Mouse (Mus musculus) right cerebral cortex, postnatal 4 days (tissue): ENCODE results near the gene Sipa1l3.
A peak's percentile ranks its signal among the peaks of the same experiment; 100 is the strongest.

ENCODE experiments used
- DNase-seq: peaks from one replicate; pipeline ENCODE4 v3.0.0-alpha.2; 2022

The Sipa1l3 gene

DNA sequence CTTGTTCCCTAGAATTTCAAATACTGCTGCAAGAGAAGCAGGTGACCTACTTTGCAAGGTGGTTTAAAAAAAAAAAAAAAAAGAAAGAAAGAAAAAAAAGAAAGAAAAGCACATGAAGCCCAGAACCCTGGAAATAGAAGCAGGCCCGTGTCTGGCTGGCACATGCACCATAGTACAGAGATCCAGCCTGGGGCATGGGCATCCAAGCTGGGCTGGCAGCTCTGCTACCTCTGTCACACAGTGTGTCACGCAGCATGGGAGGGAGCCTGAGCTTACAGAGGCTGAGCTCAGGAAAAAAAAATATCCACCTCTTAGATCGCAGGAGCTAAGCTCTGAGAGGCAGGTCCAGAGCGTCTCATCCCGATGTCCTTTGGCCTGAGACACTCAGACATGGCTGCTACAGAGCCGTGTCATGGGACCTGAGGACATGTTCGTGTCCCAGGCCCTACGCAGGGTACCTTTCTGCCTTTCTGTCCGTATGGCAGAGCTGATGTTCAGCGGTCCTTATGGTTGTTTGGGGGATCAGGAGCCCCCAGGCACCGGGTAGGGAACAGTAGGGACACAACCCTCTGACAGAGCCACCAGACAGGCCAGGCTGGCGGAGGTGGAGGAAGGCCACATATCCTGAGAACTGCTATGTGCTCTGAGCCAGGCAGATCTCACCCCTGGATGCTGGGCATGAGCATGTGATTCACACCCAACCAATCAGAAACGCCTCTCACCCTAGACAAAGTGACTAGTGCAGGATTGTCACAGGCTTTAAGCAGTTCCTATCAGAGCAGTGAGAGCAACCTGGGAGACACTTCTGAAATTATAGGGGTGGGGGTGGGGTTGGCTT, 151.1 kb downstream of the Sipa1l3 start:
- no peak for DNase-seq

DNA sequence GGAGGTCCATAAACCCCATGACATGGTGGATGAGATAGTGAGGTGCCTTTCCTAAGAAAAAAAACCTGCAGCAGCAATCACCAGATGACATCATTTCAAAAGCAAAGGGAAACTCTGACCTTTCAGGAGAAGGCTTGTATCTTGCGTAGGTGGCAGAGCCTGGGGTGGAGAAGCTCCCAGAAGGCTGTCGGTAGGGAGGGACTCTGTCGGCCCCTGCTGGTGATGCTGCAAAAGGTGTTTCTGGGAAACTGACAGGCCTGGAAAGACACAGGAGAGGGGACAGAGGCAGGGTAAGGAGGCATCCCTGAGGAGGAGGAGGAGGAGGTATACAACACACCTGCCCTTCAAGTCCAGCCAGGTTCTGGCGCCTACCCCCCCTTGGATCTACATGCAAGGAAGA, 154.4 kb downstream of the Sipa1l3 start:
- peak; percentile 63 for DNase-seq

DNA sequence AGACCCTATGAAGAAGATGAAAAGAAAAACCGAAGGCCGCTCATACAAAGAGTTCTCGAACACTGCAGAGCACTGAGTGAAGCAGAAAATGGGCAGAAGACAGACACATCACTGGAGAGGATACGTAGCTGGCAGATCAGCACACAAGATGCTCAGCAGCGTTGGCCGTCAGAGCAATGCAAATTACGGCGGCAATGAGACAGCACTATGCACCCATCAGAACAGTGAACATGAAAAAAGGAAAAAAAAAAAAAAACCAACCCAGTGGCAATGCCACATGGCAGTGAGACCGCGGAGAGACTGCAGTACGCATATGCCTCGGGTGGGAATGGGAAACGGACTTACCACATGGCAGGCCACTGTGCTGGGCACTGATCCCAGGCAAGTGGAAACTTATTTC, 156.9 kb downstream of the Sipa1l3 start:
- peak; percentile 47 for DNase-seq

DNA sequence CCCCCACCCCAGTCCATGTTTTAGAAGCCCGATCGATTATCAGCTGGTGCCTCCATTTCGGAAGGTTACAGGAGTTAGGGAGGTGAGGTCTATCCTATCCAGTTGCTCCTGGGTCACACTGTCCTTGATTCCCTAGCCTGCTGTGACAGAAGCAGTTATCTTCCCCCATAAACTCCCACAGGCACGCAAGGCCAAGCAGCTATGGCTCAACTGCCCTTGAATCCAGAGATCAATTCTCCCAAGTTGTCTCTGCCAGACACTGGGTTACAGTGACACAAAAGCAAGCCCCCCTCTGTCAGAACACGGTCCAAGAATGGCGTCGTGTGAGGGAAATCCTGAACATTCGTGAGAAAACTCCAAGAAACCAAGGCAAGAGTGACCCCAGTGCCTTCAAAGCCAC, 163.0 kb downstream of the Sipa1l3 start:
- no peak for DNase-seq

DNA sequence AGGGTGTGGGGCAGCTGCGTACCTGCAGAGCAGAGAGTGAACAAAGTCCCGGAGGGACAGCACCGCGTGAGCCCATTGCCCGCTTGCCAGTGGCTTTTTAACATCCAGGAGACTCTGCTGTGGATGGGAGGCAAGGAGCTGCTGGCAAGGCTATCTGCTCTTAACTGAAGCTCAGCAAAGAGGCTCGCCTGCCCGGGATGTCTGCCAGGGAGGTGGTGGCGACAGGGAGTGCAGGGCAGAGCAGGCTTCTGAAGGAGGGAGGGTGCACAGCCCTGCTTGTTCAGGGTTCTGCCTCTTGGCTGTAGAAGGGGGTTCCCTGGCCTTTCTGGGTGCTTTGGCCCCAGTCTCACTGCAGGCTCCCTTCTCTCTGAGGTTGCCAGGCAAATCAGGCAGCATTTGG, 164.3 kb downstream of the Sipa1l3 start:
- DNase-seq, result peak; percentile 73

DNA sequence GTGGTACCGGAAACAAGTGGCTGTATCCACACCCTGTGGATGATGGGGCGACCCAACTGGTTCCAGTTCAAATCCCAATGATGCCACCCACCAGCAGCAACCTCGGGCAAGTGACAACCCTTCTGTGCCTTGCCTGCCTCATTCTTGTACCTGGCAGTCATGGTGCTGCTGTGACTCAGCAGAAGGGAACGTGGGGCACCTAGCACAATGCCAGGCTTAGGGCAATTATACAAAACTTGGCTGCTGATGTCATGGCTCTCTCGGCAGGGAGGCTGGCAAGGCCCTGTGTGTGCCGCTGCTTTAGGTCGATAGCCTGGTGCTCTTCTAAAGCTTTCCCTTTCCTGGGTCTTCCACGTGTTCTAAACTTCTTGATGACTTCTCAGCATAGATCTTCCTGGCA, 166.2 kb downstream of the Sipa1l3 start:
- DNase-seq, result no peak

DNA sequence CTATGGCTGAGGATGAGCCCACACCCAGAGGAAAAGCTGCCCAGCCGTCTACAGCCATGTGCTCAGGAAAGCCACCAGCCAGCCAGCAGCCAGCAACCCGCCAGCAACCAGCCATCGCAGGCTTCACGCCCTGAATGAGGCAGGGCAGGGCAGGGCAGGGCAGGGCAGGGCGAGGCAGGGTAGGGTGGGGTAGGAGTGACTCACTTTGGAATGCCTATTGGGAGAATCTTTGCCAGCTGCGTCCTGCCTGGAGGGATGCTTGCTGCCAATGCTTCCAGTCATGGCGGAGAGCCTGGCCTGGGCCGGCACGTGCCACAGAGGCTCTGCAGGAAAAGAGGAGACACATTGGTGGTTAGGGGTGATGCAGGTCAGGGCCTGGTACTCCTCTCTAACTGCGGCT, 168.0 kb downstream of the Sipa1l3 start:
- DNase-seq, result no peak

DNA sequence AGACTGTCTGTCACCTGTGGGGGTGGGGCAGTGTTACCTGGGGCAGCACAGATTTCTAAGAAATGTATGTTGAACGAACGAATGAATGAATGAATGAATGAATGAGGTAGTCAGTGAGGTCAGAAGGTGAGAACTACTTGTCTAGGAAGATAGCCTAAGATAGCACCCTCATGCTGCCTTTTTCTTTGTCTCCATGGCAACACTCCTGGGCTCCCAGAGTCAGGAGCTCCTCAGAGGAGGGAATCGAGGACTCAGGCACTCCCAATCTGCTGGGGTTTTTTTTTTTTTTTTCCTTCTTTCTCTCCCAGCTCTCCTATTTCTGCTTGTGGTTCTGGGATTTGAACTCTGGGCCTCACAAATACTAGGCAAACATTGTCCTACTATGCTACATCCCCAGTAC, 172.2 kb downstream of the Sipa1l3 start:
- DNase-seq, result no peak

DNA sequence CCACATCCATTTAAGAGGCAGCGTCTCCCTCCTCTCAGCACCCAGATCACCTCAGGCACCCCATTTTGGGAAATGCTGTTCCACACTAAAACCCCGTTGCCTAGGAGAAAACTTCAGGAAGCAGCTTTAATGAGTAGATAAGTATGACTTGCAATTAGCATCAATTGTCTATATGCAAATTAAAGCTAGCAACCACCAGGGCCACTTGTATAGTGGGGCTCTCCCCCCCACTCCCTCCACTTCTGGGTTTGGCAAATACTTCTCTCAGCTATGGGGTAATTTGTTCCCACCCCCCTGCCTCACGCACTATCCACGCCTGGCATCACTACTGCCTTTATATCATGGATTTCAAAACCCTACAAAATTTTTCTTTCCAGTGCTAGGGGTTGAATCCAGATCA, 172.9 kb downstream of the Sipa1l3 start:
- DNase-seq, result no peak

DNA sequence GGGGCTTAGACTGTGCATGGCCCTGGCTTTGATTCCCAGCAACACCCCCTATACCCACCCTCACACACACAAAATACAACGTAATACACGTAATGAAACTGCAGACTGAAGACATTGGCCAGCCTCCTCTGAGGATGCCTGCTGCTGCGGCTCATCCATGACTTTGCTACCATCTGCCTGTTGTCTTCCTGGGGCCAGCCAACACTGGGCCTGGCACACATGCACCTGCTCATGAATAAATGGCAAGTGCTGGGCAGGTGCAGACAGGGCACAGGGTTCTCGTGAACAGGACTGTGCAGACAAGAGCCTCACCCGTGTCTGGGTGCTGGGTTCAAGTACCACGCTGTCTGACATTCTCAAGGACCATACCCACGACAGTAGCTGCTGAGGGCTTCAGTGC, 174.7 kb downstream of the Sipa1l3 start:
- no peak for DNase-seq

DNA sequence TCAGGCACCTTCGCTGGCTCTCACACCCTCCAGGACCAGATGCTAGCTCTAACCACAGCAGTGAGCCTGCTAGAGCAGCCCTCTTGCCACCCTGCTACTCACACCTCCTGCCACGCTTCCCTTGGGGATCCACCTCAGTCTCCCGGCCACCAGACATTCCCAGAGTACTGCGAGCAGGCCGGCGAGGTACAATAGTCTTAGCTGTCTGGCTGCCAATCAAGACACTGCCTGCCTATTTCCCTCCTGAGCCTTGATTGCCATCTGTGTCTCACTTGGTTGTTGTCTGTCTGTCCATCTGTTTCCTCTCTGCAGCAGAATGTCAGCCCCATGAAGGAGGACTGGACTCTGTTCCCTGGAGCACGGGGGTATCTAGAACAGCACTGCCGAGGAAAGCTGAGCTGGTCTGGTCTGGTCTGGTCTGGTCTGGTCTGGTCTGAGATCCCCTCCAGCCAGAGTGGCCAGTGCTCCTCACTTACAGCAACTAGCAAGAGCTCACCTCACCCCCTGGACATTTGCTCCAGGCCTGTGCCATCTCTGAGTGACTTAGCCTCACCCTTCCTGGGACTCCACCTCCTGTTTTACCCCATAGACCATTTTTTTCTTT, 175.8 kb downstream of the Sipa1l3 start:
- DNase-seq, result no peak

DNA sequence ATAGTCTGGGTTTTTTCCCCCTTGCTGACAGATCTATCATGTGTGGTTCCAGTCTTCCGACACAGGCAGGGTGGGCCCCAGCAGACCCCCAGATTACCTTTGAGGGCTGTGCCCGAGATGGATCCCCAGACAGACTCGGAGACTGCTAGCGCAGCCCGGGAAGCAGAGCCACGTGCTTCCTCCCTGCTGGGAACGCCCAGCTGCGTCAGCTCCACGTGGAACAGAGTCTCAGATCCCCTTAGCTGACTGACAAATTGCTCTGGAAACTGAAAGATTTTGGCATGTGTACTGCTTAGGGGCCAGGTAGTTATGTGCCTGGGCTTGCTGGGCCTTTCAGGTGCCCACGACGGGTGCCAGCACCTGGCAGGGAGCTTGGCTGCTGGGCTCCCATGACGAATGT, 176.7 kb downstream of the Sipa1l3 start:
- DNase-seq, result peak; percentile 47

DNA sequence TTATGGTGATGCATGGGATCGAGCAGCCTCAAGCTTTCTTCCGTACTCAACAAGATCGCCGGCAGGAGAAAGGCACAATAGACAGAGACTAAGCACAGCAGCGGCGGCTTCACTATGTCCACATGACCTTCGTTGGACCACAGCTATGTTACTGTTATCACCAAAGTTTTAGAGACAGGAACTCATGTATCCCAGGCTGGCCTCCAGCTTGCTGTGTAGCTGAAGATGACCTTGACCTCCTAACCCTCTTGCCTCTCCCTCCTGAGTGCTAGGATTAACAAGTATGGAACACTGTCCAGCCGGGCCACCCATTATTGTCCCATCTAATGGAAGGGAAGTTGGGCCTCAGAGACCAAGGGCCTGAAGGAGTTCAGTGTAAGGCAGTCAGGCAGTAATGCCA, 177.6 kb downstream of the Sipa1l3 start:
- DNase-seq, result no peak

DNA sequence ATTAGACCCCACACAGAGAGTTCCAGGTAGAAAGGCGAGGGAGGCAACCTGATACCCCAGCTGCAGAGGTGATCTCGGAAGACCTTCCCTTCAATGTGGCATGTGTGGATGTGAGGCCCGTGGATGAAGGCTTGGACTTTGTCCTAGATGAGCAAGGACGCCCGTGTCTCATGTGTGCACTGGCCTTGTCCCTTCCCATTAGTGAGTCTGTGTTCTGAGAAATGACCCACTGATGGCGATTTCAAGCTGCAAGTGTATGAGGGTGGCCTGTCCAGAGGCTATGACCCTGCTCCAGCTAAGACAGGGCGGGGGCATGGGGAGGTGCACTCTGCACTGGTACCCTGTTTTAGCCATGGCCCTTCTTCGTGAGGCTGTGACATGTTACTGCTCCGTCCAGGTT, 178.2 kb downstream of the Sipa1l3 start:
- DNase-seq, result no peak

DNA sequence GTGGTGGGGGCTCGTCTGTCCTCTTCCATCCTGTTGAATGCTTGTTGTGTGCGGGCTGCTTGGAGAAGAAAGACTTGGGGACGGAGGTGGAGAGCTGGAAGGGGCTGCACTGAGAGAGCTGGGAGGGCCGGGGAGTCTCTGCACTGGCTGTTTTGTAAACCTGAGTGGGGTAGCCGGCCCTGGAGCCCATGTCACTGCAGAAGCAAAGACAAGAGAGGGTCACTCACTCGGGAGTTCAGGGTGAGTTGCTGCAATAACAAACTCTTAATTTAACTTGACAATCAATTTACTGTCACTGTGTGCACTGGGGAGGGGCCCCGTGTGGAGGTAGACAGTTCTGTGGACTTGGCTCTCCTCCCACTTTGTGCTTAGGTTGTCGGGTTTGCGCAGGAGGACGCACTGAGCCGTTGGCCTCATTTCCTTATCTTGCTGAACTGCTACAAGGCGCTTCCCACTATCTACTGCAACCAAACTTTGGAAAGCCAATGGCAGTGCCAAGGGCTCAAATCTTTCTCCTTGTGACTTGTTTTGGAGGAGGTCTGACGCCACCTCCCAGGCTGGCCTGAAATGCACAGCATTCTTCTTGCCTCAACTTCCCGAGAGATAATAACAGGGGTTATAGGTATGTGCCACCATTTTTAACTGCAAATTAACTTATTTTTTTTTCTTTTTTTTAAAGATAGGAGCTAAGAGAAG, 179.3 kb downstream of the Sipa1l3 start:
- DNase-seq, result no peak

DNA sequence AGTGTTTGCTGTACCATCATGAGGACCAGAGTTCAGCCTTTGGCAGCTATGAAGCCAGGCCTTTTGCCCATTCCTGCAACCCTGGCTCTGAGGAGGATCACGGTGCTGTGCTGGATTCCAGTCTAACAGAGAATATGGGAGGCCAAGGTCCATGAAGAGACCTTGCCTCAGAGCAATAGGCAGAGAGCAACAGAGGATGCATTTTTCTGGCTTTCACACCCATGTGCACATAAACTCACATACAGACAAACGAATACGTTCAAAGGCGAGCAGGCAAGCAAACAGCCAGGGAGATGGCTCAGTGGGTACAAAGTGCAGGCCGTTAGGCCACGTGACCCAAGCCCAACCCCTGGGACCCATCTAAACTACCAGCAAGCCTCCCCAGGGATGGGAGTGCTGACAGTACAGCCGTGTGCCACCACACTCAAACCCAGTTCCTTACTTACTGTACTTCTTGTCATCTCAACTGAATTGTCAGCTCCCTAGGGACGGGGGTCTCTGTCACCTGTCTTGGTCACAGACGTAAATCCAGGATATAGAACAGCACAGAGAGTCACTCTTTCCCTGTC, 180.0 kb downstream of the Sipa1l3 start:
- DNase-seq, result no peak

DNA sequence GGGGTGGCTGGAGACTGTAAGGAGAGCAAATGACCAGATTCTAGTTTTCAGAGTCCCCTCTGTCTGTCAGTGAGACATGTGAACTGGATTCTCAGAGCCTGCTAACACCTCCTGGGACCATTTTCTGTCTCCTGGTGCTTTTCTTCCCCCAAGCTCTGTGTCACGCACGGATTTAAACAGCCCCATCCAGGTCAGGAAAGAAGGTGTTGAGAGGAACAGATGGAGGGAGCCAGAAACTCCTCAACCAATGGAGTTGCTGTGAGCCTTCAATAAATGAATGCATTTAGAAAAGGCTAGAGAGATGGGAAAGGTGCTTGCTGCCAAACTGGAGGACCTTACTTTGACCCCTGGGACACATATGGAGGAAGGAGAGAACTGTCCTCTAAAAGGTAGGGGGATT, 180.7 kb downstream of the Sipa1l3 start:
- no peak for DNase-seq

DNA sequence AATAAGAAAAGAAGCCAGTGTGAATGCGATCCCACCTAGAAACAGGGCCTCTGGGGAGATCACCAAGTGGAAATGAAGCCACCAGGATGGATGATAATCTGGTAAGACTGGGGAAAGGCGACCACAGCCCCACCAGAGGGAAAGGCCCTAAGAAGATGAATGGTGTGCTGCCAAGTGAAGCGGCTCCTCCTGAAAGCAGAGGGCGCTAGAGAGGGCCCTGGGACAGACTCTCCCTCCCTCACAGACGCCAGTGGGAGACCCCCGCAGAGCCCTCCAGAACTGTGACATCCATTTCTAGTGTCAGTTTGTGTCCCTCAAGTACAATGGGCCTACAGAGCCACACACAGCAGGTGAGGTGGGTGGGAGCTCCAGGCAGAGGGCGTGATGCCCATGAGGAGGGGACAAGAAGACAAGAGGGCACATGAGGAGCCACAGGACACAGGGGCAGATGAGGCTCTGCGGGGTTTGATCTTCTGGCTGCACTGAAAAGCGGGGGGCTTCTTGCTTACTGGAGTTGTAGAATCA, 181.6 kb downstream of the Sipa1l3 start:
- DNase-seq, result no peak

DNA sequence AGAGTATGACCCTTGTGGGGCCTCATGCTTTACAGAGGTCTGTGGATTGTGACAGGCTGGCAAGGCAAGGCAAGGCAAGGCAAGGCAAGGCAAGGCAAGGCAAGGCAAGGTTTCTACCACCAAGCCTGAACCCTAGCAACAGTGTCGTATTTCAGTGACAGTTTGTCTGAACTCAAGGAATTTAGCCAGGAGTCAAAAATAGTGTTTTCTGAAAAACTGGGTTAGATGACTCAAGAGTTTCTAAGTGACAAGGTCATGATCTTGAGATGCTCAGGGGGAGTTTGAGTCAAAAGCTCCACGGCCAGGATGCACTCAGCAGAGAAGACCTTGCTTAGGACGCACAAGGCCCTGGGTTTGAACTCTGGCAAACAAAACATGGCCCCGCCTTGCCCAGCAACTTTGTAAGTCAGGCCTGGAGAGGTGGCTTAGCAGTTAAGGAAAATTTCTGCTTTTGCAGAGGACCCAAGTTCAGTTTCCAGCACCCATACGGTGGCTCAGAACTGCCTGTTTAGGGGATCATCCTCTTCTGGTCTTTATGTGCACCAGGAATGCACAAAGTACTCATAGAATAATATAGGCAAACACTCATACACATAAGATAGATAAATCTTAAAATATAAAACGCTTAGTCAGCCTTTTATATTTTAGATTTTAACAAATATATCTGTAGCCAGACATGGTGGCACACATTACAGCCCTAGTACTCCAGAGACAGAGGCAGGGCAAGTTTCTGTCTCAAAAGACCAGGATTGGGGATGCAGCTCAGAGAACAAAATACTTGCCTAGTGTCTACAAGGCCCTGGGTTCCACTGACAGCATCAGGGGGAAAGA, 182.4 kb downstream of the Sipa1l3 start:
- DNase-seq, result no peak

DNA sequence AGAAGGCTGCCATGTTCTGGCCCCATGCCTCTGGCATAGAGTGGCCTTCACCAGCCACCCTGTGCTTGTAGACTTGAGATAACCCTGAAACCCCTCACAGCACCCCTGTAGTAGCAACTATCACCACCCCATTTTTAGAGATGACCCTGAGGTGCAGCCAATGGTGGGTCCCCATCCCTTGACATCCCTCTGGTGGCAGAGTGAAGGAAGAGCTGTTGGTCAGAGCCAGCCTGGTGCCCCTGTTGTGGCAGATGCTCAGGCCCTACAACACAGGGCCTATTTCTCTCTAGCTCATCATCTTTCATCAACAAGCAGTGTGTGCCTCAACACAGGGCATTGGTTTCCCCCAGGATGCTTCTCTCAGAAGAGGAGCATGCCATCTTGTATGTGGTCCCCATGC, 183.2 kb downstream of the Sipa1l3 start:
- DNase-seq, result no peak

DNA sequence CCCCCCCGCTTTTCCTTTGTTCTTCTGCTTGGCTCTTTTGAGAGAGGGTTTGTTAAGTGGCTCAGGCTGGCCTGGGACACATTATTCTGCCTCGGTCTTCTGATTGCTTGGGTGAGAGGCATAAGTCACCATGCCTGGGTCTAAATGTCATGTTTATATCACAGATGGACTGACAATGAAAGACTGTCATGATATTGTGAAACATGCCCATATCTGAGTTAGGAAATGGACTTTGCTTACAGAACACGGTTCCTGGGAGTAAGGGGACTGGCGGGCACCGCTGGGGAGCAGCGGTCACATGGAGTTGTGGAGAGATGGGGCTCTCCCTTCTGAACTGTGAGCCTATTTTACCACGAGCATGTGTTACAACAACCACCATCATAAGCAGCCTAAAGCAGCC, 184.3 kb downstream of the Sipa1l3 start:
- no peak for DNase-seq

DNA sequence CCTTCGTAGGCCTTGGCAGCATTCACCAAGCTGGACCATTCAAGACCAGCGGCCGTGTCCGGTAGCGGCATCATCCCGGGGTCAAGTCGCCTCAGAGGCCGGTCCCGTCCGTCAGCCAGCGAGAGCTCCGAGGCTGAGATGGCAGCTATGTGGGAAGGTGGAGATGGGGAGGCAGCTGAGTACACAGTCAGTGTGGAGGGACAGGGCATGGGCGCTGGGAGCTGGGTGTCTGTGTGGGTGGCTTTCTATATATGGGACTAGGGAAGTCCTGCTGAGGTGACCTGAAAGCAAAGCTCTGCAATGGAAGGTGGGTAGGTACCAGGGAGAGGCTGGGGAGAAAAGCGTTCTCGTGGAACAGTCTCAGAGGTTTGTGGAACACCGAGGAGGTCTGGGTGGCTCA, 189.5 kb downstream of the Sipa1l3 start:
- no peak for DNase-seq

DNA sequence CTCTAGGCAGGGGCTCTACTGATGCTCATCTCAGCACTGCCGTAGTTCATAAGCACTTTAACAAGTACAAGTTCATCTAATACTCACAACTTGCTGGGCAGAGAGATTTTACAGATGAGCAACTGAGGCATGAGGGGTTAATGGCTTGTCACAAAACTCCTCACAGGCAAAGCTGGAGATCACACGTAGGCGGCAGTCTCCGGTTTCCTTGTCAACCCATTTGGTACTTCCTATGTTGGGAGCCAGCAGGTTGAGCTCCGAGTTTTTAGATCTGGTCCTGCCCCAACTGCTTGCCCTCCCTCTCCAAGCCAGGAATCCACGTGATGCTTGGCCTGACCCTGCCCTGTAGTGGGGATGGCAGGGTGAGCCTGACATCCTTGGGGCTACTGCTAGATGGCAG, 191.4 kb downstream of the Sipa1l3 start:
- no peak for DNase-seq
